Mouse (Mus musculus) left cerebral cortex, postnatal 10 days (tissue): ENCODE measurements at regions not wholly inside any gene's neighbourhood (a gene's known extent, or its start where the extent isn't known, plus 50 kb on each side); places are given as distances from the start of the nearest gene placed in this dataset.
"Not testable (repeated sequence)": the region's sequence is repeated elsewhere in the genome, so short reads cannot be mapped to it uniquely, and the experiment has no call there.

ENCODE experiments used
- DNase-seq, 2 experiments: peaks; one replicate each; pipeline ENCODE4 v3.0.0; 2021 to 2022; ENCODE audit warnings: low spot score in 2 of 2, mixed read lengths in 1 of 2; ENCODE audit errors: extremely low spot score in 1 of 2
- intact Hi-C: fragments of 180-260 bp; cut with DNase I; formaldehyde crosslinking; loops from one replicate; pipeline ENCODE4 v1.15.1; 2025

- DNase-seq, result peak in 1 of 2 experiments; percentile 64
- intact Hi-C loops, result no loop called here
Measured at GRCm38 (mm10) chr6:95058017-95058416, 59.0 kb upstream of the Kbtbd8 start.

GRCm38 (mm10) chr6:95056222-95056621 lies 60.8 kb upstream of the Kbtbd8 start:
- DNase-seq, result no peak
- intact Hi-C loops, result no loop called here

- intact Hi-C loops, result no loop called here
- peak in 1 of 2 experiments; percentile 45 for DNase-seq
Measured at GRCm38 (mm10) chr6:95053717-95054382, 63.2 kb upstream of the Kbtbd8 start.

- intact Hi-C loops, DNase-seq: not testable (repeated sequence)
Measured at GRCm38 (mm10) chr6:95041351-95041750, 75.7 kb upstream of the Kbtbd8 start.

GRCm38 (mm10) chr6:95024239-95024638 lies 92.8 kb upstream of the Kbtbd8 start:
- intact Hi-C loops, result no loop called here
- DNase-seq, result no peak

GRCm38 (mm10) chr6:95021724-95022123 lies 95.3 kb upstream of the Kbtbd8 start:
- no peak for DNase-seq
- intact Hi-C loops, result no loop called here

- intact Hi-C loops, result no loop called here
- DNase-seq, result no peak
Measured at GRCm38 (mm10) chr6:95017911-95018310, 99.1 kb upstream of the Kbtbd8 start.

- DNase-seq, result no peak
- intact Hi-C loops, result no loop called here
Measured at GRCm38 (mm10) chr6:95017484-95017883, 99.6 kb upstream of the Kbtbd8 start.

GRCm38 (mm10) chr6:95013096-95013495 lies 103.9 kb upstream of the Kbtbd8 start:
- intact Hi-C loops, result no loop called here
- DNase-seq, result no peak

GRCm38 (mm10) chr6:95006485-95006884 lies 110.6 kb upstream of the Kbtbd8 start:
- intact Hi-C loops, result no loop called here
- peak; percentile 16 to 20 for DNase-seq

- no peak for DNase-seq
- intact Hi-C loops, result no loop called here
Measured at GRCm38 (mm10) chr6:95003716-95004115, 113.3 kb upstream of the Kbtbd8 start.

GRCm38 (mm10) chr6:94999562-94999961 lies 117.5 kb upstream of the Kbtbd8 start:
- DNase-seq, result no peak
- intact Hi-C loops, result no loop called here

- DNase-seq, result no peak
Measured at GRCm38 (mm10) chr6:94999002-94999401, 118.0 kb upstream of the Kbtbd8 start.

GRCm38 (mm10) chr6:94998371-94998770 lies 118.7 kb upstream of the Kbtbd8 start:
- intact Hi-C loops, result no loop called here
- no peak for DNase-seq

More at GRCm38 (mm10) chr6:94999002-94999401, 118.0 kb upstream of the Kbtbd8 start:
- intact Hi-C loops, result no loop called here

GRCm38 (mm10) chr6:94994376-94994775 lies 122.7 kb upstream of the Kbtbd8 start:
- DNase-seq, result no peak
- intact Hi-C loops, result no loop called here

GRCm38 (mm10) chr6:94987427-94987826 lies 129.6 kb upstream of the Kbtbd8 start:
- intact Hi-C loops, result loop anchor here (5.0 kb wide), 1 partner anchor 365 kb away; no protein-coding TSS in a partner anchor
- no peak for DNase-seq

GRCm38 (mm10) chr6:94986346-94986745 lies 130.7 kb upstream of the Kbtbd8 start:
- intact Hi-C loops, result loop anchor here (5.0 kb wide), 1 partner anchor 364 kb away; no protein-coding TSS in a partner anchor
- DNase-seq, result peak in 1 of 2 experiments; percentile 77

- intact Hi-C loops, result loop anchor here (2.0 kb wide), 1 partner anchor 440 kb away; no protein-coding TSS in a partner anchor
- DNase-seq, result no peak
Measured at GRCm38 (mm10) chr6:94984411-94984895, 132.6 kb upstream of the Kbtbd8 start.

GRCm38 (mm10) chr6:94968683-94969082 lies 148.4 kb upstream of the Kbtbd8 start:
- intact Hi-C loops, result loop anchor here (5.0 kb wide), 2 partner anchors 271 to 346 kb away; no protein-coding TSS in a partner anchor
- no peak for DNase-seq

GRCm38 (mm10) chr6:94966962-94967361 lies 150.1 kb upstream of the Kbtbd8 start:
- intact Hi-C loops, result loop anchor here (5.0 kb wide), 2 partner anchors 270 to 345 kb away; no protein-coding TSS in a partner anchor
- peak in 1 of 2 experiments; percentile 17 for DNase-seq
